In genomic region chr9:43984181-43985062, GRCm38 (mm10) we compare ENCODE assay signal across 9 mouse cellular contexts. TPM values are rescaled to one million over a fixed set of nuclear protein-coding genes. Genes with fewer than 3 reads are reported as not detected.
DNase-seq lines count a peak whose midpoint lies in the region; ATAC-seq and TF ChIP-seq lines count a peak whose summit lies in the region.
"Had no signal": no experiment of that assay in that cellular context is flagged by ENCODE, and none has a peak within 500 bp of the region (broad histone marks: within the 10 kb centered on the region; RNA-seq: fewer than 3 reads in every experiment).

No protein-coding gene starts in this region.

- H3K4me1 ChIP-seq in limb, embryonic 13.5 days: peaks cover 17% of the 10 kb centered on the region
- H3K4me1 ChIP-seq in neural tube, embryonic 11.5 days (ENCODE audit: control insufficient read depth, insufficient read depth, low read length): no peaks in the 10 kb centered on the region
- no peaks in the 10 kb centered on the region for H3K4me1 ChIP-seq in testis, adult 2 months (ENCODE audit: control insufficient read depth, insufficient read depth, low read length)

- no peaks in the 10 kb centered on the region for H3K9me3 ChIP-seq in limb, embryonic 13.5 days
- H3K9me3 ChIP-seq in neural tube, embryonic 11.5 days (ENCODE audit: control insufficient read depth, low read length): no peaks in the 10 kb centered on the region

- no peak for TF ChIP-seq POLR2A in testis, adult 2 months (IDR thresholded peaks at IDR 0.05; ENCODE audit: control insufficient read depth, low read depth, low read length)

- H3K4me2 ChIP-seq in limb, embryonic 13.5 days (replicated peaks): no peak overlapping the region
- no peak overlapping the region for H3K4me2 ChIP-seq in neural tube, embryonic 11.5 days (ENCODE audit: low read depth)

- 44% methylated on average over 8 of the region's 8 CpGs for WGBS in limb, embryonic 13.5 days
- 47% methylated on average over 8 of the region's 8 CpGs for WGBS in neural tube, embryonic 11.5 days

- no peaks in the 10 kb centered on the region for H3K36me3 ChIP-seq in limb, embryonic 13.5 days
- H3K36me3 ChIP-seq in neural tube, embryonic 11.5 days (ENCODE audit: control insufficient read depth, insufficient read depth, low read length): no peaks in the 10 kb centered on the region
- H3K36me3 ChIP-seq in testis, adult 2 months (ENCODE audit: control insufficient read depth, insufficient read depth, low read length): no peaks in the 10 kb centered on the region

- peak; percentile 70 for TF ChIP-seq CTCF in testis, adult 2 months (IDR thresholded peaks at IDR 0.05; ENCODE audit: control insufficient read depth, insufficient read depth, insufficient replicate concordance, low read depth, low read length)

- no peak overlapping the region for H3K4me3 ChIP-seq in limb, embryonic 13.5 days
- H3K4me3 ChIP-seq in neural tube, embryonic 11.5 days (ENCODE audit: low read depth, low read length): no peak overlapping the region
- no peak overlapping the region for H3K4me3 ChIP-seq in testis, adult 2 months (ENCODE audit: control insufficient read depth, low read depth, low read length)
- H3K4me3 ChIP-seq: erythroblast, embryonic 14.5 days had no signal

- H3K27me3 ChIP-seq in limb, embryonic 13.5 days: no peaks in the 10 kb centered on the region
- no peaks in the 10 kb centered on the region for H3K27me3 ChIP-seq in neural tube, embryonic 11.5 days (ENCODE audit: control insufficient read depth, insufficient read depth, low read length)
- H3K27me3 ChIP-seq in testis, adult 2 months (ENCODE audit: control insufficient read depth, insufficient read depth, low read length): no peaks in the 10 kb centered on the region

- DNase-seq in B cell, adult 2 months: peak; percentile 78 to 79
- DNase-seq in adrenal gland, postnatal 14 days: peak; percentile 91
- DNase-seq in embryo, embryonic 9.5 days (ENCODE audit: extremely low spot score): peak; percentile 83
- DNase-seq in kidney, adult 8-10 months: peak; percentile 75 to 89
- DNase-seq in neural tube, embryonic 11.5 days (ENCODE audit: low spot score): peak; percentile 86

- peak; percentile 84 for ATAC-seq in granulocyte monocyte progenitor cell, adult 5-6 weeks (replicated peaks; ENCODE audit: poor library complexity, severe bottlenecking)
- ATAC-seq in limb, embryonic 13.5 days (ENCODE audit: low FRiP score, low read depth): peak; percentile 38; the same call in 1 of the 2 replicates
- ATAC-seq in neural tube, embryonic 11.5 days (ENCODE audit: insufficient read depth, low FRiP score, low TSS enrichment): no peak

- H3K27ac ChIP-seq in limb, embryonic 13.5 days: no peak overlapping the region
- no peak overlapping the region for H3K27ac ChIP-seq in neural tube, embryonic 11.5 days (ENCODE audit: low read depth, low read length)
- H3K27ac ChIP-seq in testis, adult 2 months (ENCODE audit: control insufficient read depth, insufficient read depth, low read depth, low read length): no peak overlapping the region

- H3K9ac ChIP-seq in limb, embryonic 13.5 days: no peak overlapping the region
- H3K9ac ChIP-seq in neural tube, embryonic 11.5 days (ENCODE audit: low read length): no peak overlapping the region

RNA-seq across cellular contexts. Expression of gene Thy1, which starts 58.8 kb away (rescaled TPM):
- 35.7 and 56.8 TPM in 2 replicates for total RNA-seq in adrenal gland, postnatal 14 days (2021)
- total RNA-seq in granulocyte monocyte progenitor cell, adult 5-6 weeks (2014; fragmentation: Nextera tagmentation): 3.3 TPM in 1 of 2 replicates, not detected in the other
- total RNA-seq in granulocyte monocyte progenitor cell, adult 5-6 weeks (2017): not detected in 2 replicates
- polyA plus RNA-seq in limb, embryonic 13.5 days (2015; fragmentation: Nextera tagmentation; extraction: Ambion mirVana): 3.4 and 5.1 TPM in 2 replicates
- not detected in 2 replicates for polyA plus RNA-seq in neural tube, embryonic 11.5 days (2014; fragmentation: Nextera tagmentation; extraction: Ambion mirVana)
- 0.36 and 0.95 TPM in 2 replicates for polyA plus RNA-seq in testis, adult 2 months (2012; rRNA removed)
- polyA plus RNA-seq: erythroblast, embryonic 14.5 days had no signal
